Mouse (Mus musculus) embryo, embryonic 10 days (tissue): ENCODE measurements around the gene Nrcam.
"Not testable (repeated sequence)": the region's sequence is repeated elsewhere in the genome, so short reads cannot be mapped to it uniquely, and the experiment has no call there.

Experiments
- DNase-seq: peaks from one replicate; pipeline ENCODE4 v3.0.0-alpha.2; 2015; ENCODE audit warnings: low spot score

Nrcam gene

DNA sequence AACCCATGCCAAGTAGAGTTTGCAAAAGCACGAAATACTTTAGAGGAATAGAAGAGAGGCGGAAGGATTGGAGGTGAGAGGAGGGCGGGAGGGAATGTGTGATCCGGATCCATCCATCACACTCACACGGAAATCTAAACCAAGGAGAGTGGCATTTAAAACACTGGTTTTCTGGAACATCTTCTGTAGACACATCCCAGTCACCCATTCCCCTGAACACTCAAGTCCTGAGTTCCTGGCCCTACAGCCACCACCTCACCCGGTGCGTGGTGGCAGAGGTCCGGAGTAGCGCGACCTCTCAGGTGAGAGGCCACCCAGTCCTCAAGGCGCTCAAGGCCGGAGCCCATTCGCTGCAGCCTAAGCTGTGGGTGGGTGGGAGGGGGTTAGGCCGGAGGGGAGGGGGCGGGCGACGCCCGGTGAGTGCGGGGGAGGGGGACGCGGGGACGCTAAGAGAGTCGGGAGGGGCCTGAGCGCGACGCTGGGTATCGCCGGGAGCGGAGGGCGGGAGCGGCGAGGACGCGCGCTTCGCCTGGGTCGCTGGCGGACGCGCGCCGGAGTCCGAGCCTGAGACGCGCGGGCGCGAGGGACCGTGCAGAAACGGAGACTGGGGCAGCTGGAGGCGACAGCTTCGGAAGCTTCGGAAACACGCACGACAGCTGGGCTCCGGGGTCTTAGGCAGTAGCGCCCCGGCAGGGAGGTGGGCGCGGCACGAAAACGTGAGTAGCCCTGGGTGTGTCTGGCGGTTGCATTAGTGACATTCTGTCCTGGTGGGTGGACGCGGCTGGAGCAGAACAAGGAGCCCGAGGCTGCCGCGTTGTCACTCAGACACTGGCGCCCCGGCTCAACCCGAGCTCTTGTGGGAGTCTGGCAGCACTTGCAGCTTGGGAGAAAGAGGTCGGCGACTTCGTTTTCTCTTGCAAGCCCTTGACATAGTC lies at the start of gene Nrcam:
Nrcam (plus strand) TSS at position 505 of the 935 bp plus-strand sequence.
- peak; percentile 84 for DNase-seq

DNA sequence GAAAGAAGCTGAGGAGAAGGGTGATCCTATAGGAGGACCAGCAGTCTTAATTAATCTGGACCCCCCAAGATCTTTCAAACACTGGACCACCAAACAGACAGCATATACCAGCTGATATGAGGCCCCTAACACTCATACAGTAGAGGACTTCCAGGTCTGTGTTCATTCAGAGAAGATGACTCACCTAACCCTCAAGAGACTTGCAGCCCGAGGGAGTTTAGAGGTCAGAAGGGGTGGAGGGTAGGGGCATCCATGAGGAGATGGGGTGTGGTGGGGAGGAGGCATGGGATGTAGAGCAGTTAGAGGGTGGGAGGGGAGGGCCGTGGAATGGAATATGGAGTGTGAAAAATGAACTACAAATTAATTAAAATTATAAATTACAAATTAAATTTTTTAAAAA lies 48.5 kb upstream of the Nrcam start:
- not testable (repeated sequence) for DNase-seq

DNA sequence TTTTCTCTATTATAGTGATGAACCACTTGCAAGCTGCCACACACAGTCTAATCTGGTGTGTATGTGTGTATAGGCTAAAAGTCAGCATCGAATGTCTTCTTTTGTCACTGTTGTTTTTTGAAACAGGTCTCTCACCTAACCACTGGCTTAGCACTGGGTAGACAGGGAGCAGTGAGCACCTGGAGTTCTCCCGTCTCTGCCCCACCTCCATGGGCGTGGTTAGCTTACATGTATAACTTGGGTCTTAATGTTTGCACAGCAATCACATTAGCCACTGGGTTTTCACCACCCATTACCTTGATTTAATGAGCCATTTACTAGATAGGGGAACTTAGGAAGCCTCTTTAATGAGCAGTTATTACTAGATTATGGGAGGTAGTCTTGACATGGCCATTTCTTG lies 47.2 kb upstream of the Nrcam start:
- DNase-seq, result no peak

DNA sequence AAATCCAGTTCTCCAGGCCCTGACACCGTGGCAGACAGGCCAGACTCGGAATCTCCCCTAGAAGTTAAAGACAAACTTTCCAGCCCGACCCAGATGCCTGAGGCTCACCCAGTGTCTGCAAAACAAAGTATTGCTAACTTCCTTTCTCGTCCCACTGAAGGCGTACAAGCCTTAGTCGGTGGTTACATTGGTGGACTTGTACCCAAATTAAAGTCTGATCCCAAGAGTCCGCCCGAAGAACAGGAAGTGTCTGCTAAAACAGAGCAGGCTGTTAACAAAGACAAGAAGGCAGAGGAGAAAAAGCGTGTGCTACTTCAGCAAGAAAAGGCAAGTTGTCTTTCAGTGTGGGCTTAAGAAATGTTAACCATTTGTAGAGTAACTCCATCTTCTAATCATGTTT lies 45.3 kb upstream of the Nrcam start:
- no peak for DNase-seq

DNA sequence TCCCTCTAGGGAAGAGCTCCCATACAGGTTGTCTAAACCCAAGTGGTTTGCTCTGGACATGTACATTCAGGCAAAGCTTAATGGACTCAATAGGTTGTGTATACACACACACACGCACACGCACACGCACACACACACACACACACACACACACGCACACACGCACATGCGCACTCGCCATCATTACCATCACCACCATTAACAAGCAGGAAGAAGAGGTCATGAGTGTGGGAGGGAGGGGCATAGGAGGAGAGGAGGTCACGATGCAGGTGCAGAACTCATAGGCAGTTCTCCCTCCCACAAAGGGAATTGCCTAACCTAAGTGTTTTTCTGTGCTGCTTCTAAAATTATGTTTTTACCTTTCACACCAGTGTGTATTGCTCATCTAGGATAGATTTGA lies 41.7 kb upstream of the Nrcam start:
- no peak for DNase-seq

DNA sequence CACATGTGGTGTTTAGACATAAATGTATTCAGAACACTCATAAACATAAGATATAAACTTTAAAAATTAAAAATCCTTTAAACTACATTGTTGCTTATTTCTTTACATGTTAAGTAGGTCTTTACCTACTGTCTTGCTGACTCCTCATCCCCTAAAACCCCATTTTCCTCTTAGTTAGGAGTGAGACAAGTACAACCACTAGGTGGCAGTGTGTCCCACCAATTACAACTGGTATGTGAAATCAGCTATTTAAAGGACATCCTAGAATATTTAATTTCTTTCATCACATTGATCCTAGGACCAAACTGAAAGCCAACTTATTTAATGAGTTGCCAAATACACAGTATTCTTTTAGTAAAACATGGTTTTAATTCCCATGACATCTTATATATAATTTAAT lies 36.4 kb upstream of the Nrcam start:
- DNase-seq, result peak; percentile 87

DNA sequence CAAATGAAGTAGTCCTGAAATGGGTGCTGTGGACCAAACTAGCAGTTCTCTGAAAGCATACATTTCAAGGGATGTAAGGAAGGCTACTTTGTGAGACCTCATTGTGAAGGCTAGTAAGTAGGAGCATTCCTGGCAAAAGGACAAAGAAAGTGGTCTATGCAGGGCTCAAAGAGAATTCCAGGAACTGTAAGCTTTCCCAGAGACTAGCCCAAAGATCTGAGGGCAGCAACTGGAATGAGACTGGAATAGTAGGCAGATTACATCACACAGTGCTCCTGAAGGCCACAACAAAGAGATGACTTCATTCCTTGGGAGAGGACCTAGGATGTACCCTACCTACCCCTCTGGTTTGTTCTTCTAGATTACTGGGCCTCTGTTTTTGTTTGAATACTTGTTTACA lies 27.9 kb upstream of the Nrcam start:
- no peak for DNase-seq

DNA sequence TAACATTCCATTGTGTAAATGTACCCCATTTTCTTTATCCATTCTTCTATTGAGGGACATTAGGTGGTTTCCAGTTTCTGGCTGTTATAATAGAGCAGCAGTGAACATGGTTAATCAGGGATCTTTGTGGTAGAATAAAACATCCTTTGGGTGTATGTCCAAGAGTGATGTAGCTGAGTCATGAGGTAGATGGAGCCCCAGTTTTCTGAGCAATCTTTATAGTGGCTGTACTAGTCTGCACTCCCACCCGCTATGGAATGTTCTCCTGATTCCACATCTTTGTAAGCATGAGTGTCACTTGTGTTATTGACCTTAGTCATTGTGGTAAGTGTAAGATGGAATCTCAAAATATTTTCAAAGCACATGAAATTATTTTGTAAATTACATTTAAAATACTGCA lies 24.7 kb upstream of the Nrcam start:
- no peak for DNase-seq

DNA sequence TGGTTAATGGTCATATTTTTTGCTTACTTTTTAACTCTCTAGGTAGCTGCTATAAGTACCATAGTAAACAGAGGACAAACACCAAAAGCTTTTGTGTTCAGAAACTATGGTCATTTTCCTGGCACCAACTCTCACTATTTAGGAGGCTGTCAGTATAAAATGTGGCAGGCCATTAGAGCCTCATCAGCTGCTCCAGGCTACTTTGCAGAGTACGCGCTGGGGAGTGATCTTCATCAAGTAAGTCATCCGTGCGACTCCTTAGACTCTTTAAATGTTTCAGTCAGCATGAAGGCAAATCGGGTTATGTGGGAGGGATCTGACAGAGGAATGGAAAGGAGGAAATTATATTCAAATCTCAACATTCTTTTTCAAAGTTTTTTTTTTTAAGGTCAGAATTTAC lies 23.8 kb upstream of the Nrcam start:
- no peak for DNase-seq

DNA sequence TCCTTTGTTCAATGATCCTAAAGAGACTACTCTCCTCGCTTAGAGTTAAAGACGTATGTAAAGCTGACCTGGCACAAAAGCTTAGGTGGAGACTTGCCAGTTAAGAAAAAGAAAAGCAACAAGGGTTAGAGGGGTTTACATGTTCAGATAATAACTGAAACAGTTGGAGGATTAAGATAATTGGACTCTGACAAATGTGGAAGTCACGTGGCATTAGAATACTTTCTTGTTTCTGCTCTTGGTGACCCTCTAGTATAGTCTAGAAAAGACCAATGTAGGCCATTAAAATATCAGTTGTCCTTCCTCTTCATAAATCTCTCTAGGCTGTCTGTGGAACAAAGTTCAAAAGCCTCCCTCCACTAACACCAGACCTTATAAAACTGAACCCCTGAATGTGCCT lies 20.5 kb upstream of the Nrcam start:
- DNase-seq, result no peak

DNA sequence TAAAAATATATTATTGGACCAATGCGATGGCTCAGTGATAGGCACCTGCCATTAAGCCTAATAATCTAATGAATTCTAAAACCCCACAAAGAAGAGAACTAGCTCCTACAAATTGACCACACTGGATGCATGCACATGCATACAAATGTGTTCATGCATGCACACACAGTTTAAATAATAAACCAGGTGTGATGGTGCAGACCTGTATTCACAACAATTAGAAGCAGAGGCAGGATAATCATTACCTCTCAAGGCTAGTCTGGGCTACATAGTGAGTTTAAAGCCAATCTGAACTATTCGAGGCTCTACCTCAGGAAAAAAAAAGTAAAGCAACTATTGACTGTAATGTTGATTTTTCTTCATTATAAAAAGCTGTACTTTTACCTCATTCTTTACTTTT lies 13.5 kb upstream of the Nrcam start:
- DNase-seq, result no peak

DNA sequence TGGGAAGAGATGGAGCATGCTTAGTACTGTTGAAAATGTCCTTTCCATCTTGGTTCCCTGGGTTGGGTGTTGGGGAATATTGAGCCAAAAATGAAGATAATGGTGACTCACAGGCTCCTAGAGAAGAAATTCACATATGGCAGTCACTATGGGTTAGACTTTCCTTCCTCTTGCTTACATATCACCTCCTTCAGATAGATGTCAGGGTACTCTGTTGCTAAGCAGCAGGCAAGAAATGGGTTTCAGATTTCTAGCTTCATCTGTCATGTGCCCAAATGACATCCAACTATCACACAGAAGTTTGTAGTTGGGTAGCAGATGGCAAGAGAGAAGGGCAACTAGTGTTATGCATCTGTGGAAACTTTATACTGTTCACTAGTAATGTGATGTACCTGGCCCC lies 3.6 kb upstream of the Nrcam start:
- DNase-seq, result no peak

DNA sequence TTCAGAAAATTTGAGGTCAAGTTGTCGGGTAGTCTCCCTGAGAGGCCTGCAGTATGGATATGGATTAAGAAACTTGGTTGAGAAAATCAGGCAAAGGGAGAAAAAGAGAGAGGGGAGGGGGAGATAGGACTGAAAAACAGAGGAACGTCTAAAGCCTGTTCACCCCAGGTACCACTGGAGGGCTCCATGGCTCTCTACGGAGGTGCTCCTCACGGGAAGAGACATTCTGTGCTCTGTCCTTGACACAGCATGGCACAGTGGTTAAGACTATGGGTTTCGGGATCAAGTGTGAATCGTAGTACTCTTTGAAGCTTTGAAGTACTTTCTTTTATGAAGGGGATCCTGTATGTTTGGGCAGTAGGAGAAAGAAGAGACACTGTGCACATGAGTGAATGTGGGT lies 1.2 kb upstream of the Nrcam start:
- peak; percentile 61 for DNase-seq

DNA sequence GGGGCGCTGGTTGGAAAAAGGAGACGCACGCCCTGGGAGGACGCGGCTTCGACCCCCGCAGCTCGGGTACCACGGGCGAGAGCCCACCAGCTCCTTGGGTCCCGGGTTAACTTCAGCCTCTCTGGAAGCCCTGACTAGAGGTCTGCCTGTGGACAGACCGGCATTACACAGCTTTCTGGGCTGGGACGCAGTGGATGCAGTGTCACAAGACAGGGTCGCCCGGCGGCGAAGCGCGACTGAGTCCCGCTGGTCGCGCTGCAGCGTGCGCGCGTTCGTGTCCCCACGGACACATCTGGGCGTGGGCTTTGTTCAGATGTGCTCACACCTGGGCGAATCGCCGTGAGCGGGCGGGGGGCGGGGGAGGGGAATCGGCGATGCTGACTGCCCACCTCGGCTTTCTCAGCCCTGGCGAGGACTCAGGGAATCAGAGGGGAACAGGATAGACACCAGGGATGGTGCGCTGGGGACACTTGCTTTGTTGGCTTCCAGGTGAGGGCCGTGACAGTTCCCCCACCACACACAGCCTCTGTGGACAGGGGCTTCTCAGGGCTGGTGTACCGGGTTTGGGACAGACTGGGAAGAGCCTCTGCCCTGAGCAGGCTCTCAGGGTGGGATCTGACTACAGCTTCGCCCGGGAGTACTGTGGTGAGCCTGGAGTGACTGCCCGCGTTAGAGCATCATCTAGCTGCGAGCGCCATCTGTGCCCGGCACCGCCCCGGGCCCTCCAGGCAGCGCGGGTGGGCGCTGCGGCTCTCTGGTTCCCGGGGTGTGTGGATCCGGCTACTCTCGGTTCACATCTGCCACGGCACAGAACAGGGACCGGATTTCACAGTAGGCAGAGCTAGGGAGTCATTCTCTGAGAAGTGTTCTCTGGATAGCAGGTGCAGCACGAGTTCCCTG lies 881 bp downstream of the Nrcam start:
- DNase-seq, result peak; percentile 65

DNA sequence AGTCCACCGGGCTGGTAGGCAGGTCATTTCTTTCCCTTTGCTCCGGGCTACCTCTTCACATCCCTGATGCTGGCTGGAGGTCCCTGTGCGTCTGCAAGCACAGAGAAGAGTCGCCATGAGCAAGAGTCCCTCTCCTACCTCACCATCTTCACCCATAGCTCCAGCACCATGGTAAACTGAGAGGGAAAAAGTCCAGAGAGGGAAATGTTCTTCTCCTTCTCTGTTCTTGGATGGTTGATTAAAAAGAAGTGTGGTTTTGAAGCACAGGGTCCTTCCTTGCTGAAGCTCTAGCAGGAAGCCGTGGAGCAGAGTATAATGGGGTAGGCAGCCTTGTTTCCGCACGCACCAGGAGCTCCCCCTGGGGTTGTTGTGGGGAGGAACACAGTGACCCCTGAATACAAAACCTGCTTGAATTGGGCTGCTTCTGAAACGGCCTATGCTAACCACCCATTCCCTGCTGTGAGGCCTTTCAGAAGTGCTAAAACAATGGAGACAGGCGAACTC lies 1.6 kb downstream of the Nrcam start:
- DNase-seq, result peak; percentile 43

DNA sequence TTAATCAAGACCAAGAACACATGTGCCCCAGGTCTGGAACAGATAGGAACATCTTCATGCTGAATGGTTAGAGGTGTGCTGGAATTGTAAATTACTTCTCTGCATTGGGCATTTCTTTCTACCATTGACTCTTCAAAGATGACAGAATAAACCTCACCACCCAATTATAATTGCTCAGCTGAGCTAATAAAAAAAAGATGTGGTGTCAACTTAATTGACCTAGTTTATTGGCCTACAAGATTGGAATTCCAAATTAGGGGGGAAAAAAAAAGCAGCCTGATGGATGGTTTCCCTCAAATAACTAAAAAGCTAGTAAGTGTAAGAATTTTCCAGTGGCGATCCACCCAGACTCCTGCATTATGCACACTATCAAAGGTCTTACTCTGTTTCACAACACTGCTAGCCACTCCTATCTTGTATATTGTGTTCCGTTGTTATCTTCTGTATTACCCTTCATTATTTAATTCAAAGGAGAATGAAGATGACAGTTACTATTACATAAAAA lies 8.5 kb downstream of the Nrcam start:
- no peak for DNase-seq

DNA sequence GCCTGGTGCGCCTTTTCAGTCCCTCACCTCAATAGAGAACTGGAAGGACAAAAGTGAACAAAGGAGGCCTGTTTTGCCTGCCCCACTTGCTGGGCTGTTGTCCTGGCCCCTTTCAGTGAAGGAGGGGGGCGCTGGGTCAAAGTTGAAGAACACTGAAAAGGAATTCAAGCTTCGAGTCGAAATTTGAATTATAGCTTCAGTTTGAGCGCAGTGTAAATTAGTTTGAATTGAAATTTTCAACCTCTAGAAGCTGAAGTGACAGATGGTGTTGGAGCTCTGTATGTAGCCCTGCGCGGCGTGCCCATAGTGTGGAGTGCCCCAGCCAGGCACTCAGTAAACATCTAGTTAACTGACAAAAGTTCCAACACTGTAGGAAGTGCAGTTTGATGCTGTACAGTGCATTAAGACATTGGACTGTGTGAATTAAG lies 9.5 kb downstream of the Nrcam start:
- DNase-seq, result peak; percentile 75

DNA sequence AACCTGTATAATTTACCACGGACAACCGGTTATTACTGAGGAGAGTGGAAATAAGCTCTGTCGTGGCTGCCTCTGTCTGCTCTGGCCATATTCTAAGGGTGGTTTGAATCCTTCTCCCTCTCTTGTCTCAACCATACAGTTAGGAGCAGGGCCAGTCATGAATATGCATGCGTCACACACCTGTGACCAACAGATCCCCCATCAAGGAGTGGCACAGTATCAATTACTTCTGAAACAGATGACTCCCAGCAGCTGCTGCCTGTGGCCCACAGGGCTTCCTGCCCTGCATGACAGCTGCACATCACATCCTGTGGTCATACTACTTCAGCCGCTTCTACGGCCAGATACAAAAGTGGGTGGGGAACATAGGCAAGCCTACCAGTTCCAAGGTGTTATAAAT lies 15.4 kb downstream of the Nrcam start:
- DNase-seq, result no peak

DNA sequence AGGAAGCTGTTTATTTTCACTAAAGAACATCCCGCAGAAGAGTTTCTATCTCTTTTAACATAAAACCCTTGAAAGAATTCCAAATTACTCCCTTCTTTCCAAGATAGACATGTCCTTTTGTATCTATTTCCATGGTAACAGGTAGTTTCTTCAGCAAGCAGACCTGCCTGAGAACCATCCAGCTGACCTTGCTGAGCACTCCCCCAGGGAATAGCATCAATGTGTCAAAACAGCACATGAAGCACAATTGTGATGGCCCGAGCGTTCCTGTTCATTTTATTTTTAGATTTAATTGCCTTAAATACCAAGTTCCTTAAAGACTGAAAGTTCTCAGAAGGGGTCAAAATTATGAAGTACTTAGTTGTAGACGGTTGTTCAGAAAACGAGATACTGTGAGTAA lies 16.6 kb downstream of the Nrcam start:
- no peak for DNase-seq

DNA sequence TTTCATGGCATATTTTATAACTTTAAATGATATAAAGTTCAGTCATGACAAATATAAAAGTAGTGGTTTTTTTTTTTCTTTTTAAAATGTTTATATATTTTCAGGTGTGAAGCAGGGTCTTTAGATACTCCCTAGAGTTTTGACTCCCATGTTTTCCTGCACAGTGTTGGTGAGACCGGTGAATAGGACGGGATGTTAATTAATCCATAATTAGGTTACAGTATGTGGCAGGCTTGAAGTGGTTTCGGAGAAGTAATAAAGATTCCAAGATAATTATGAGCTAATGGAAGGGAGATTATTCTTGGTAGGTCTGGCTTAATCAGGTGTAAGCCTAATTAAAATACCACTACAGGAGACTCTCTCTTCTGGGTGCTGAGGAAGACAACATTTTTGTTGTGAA lies 17.5 kb downstream of the Nrcam start:
- no peak for DNase-seq

DNA sequence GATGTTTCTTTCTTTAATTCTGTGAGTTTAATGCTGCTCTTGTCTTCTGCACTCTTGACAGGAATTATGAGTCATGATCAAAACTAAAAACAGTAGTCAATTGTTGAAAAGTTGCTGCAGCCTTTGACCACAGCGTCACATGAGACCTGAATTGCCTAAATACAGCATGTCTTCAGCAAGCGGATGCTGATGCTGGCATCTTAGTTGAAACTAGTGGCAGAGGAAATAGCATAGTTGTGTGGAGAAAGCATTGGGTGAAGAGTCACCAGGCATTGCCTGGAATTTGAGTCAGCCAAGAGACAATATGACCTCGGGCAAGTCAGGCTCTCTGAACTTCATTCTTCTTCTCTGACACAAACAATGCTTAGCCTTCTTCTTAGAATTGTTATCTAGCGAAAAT lies 26.4 kb downstream of the Nrcam start:
- DNase-seq, result no peak

DNA sequence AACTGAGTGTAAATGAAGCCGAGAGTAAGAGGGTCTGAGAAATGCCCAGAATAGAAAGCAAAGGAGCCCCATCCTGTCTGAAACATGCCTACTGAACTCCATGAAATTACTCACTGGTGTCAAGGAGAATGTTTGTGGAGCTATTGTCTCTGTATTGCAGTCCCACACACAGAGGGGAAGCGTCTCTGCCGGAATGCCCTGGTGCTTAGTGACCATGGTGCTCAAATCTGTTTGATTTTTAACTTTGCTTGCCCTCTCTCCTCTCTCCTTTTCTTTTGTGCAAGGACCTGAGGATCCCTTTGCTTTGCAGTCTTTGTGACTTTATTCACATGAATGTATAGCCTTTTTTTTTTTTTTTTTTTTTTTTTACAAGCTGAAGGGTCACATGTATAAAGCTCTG lies 28.8 kb downstream of the Nrcam start:
- peak; percentile 53 for DNase-seq

DNA sequence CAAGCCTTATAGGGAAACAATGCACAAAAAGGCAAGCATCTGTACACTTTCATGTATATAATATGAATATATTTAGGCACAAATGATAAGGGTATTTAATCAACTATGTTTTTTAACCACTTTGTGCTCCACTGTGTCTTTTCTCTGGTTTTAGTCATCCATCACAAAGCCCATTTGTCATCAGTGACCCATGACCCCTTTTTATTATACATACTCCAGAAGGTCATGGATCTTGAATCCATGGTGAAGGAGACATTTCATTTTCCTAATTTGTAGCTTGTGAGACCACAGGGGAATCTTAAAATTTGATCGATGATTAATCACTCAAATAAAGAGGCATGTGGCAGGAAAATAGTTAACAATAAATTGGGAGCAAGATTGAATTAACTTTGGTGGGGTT lies 29.2 kb downstream of the Nrcam start:
- DNase-seq, result no peak
